Mouse (Mus musculus): ENCODE measurements around the gene Sbf2. TPM values are rescaled to one million over a fixed set of nuclear protein-coding genes. Genes with fewer than 3 reads are reported as not detected.

Gene Sbf2
- polyA plus RNA-seq, 1 experiment from 2014 or later, result 30.8 TPM

DNA sequence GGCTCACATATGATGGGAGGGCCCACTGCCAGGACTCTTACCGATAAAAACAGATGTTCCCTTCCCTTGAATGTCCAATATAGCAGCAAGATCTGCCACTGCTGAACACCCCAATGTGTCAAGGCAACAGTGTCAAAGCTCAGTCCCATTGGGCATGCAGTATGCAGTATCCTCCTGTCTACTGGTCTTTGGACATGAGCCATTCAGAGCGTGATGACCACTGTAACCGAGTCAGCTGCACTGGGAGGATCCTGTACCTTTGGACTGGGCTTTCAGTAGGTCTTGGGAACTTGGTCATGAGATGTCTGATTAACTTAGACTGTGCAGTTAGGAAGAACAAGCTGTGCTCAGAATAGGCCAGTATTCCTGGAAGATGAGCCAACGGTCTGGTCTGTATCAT, 309.2 kb downstream of the Sbf2 start:
- no peak overlapping the region for H3K4me2 ChIP-seq
- no peaks in the 10 kb centered on the region for H3K4me1 ChIP-seq (replicated peaks)
- H3K9me3 ChIP-seq (replicated peaks), result no peaks in the 10 kb centered on the region
- 89% methylated on average over 4 of the region's 4 CpGs for WGBS
- ATAC-seq (replicated peaks; ENCODE audit: insufficient number of reproducible peaks, insufficient read depth, low FRiP score, low read depth), result no peak
- H3K36me3 ChIP-seq, result peaks cover 19% of the 10 kb centered on the region
- H3K4me3 ChIP-seq, result no peak overlapping the region
- no peak overlapping the region for H3K9ac ChIP-seq
- no peaks in the 10 kb centered on the region for H3K27me3 ChIP-seq
- H3K27ac ChIP-seq, result no peak overlapping the region

- Histone ChIP-seq H3K36me3 (no peaks in the 10 kb centered on the region), H3K9me3 (replicated peaks) (no peaks in the 10 kb centered on the region), H3K4me1 (replicated peaks) (peaks cover 9% of the 10 kb centered on the region; the same call in 1 of the 2 replicates), H3K27ac (no peak overlapping the region), H3K9ac (no peak overlapping the region), H3K27me3 (no peaks in the 10 kb centered on the region), H3K4me3 (no peak overlapping the region), H3K4me2 (no peak overlapping the region)
- 68% methylated on average over 6 of the region's 6 CpGs for WGBS
- no peak for ATAC-seq (replicated peaks; ENCODE audit: insufficient number of reproducible peaks, insufficient read depth, low FRiP score, low read depth)
Measured at GRCm38 (mm10) chr7:110302886-110303285, 311.8 kb downstream of the Sbf2 start.

- Histone ChIP-seq H3K9ac (no peak overlapping the region), H3K36me3 (no peaks in the 10 kb centered on the region), H3K4me1 (replicated peaks) (peaks cover 23% of the 10 kb centered on the region), H3K4me2 (no peak overlapping the region), H3K4me3 (no peak overlapping the region), H3K27ac (no peak overlapping the region), H3K9me3 (replicated peaks) (no peaks in the 10 kb centered on the region), H3K27me3 (no peaks in the 10 kb centered on the region)
- 79% methylated on average over 17 of the region's 17 CpGs for WGBS
- ATAC-seq (replicated peaks; ENCODE audit: insufficient number of reproducible peaks, insufficient read depth, low FRiP score, low read depth), result no peak
Measured at GRCm38 (mm10) chr7:110298739-110299410, 315.8 kb downstream of the Sbf2 start.

GRCm38 (mm10) chr7:110298090-110298489, 316.6 kb downstream of the Sbf2 start:
- no peak overlapping the region for H3K4me2 ChIP-seq
- H3K4me1 ChIP-seq (replicated peaks), result peaks cover 23% of the 10 kb centered on the region
- no peaks in the 10 kb centered on the region for H3K36me3 ChIP-seq
- no peaks in the 10 kb centered on the region for H3K9me3 ChIP-seq (replicated peaks)
- no peak overlapping the region for H3K4me3 ChIP-seq
- H3K27me3 ChIP-seq, result no peaks in the 10 kb centered on the region
- H3K9ac ChIP-seq, result no peak overlapping the region
- ATAC-seq (replicated peaks; ENCODE audit: insufficient number of reproducible peaks, insufficient read depth, low FRiP score, low read depth), result no peak
- H3K27ac ChIP-seq, result peak overlapping the region; percentile 83
- WGBS, result 84% methylated on average over 7 of the region's 7 CpGs

- WGBS, result 35% methylated on average over 4 of the region's 4 CpGs
- peak overlapping the region; percentile 83 for H3K27ac ChIP-seq
- H3K4me2 ChIP-seq, result no peak overlapping the region
- H3K9me3 ChIP-seq (replicated peaks), result no peaks in the 10 kb centered on the region
- peaks cover 23% of the 10 kb centered on the region for H3K4me1 ChIP-seq (replicated peaks)
- ATAC-seq (replicated peaks; ENCODE audit: insufficient number of reproducible peaks, insufficient read depth, low FRiP score, low read depth), result peak; percentile 44; the same call in 1 of the 2 replicates
- no peak overlapping the region for H3K4me3 ChIP-seq
- H3K27me3 ChIP-seq, result no peaks in the 10 kb centered on the region
- H3K9ac ChIP-seq, result no peak overlapping the region
- H3K36me3 ChIP-seq, result no peaks in the 10 kb centered on the region
Measured at GRCm38 (mm10) chr7:110297611-110298010, 317.1 kb downstream of the Sbf2 start.

DNA sequence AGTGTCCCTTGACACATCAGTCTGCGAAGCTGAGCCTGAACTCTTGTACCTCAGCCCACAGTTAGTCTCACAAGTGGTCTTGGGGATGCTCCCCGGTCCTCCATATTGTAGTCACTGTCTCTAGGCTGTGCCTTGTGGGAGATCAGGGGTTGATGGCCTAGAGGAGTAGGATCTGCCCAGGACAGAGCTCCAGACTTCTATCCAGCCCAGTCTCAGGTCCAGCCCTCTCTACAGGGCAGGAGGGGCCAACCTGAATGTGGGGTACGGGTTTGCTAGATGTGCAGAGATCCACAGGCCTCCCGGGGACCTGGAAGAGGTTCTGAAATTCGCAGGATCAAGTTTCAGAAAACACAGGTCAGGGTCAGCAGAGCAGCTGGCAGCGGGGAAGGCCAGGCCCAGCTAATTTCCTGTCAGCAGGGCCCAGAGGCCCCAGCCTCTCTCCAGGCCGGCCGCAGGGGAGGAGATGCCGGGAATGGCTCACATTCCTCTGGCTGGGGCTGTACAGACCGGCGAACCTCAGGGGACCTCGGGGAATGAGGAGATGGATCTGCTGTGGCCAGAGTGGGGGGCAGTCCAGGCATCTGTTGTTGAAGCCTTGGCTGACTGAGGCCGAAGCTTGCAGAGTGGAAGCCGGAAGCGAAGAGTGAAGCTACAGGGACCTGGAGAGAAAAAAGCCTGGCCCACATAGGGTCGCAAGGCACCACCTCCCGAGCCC, 317.7 kb downstream of the Sbf2 start:
- Histone ChIP-seq H3K4me2 (no peak overlapping the region), H3K36me3 (no peaks in the 10 kb centered on the region), H3K4me1 (replicated peaks) (peaks cover 23% of the 10 kb centered on the region), H3K4me3 (no peak overlapping the region), H3K9ac (no peak overlapping the region), H3K27me3 (no peaks in the 10 kb centered on the region), H3K27ac (peak overlapping the region; percentile 83), H3K9me3 (replicated peaks) (no peaks in the 10 kb centered on the region)
- ATAC-seq (replicated peaks; ENCODE audit: insufficient number of reproducible peaks, insufficient read depth, low FRiP score, low read depth), result peak; percentile 89
- WGBS, result 23% methylated on average over 17 of the region's 17 CpGs

DNA sequence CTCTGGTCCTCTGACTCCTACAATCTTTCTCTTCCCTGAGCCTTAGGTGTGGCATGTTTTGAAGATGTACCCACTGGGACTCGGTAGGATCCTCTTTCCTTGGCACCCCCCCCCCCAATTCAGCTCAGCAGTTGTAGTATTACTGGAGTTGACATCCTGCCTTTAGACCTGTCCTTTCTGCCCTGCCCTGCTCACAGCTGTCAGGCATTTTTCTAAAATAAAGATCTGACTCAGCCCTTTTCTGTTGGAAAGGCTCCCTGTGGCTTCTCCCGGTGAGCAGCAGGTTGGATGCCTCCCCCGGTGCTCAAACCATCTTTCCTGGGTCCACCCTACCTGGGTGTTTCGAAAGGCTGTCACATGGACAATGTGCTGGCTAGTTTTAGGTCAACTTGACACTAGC, 325.1 kb downstream of the Sbf2 start:
- no peaks in the 10 kb centered on the region for H3K36me3 ChIP-seq
- peaks cover 27% of the 10 kb centered on the region for H3K4me1 ChIP-seq (replicated peaks)
- 0 out of 2 replicates have a peak overlapping the region, but pooled peaks have one; percentile 81 for H3K27ac ChIP-seq
- H3K27me3 ChIP-seq, result no peaks in the 10 kb centered on the region
- WGBS, result 68% methylated on average over 4 of the region's 4 CpGs
- no peak overlapping the region for H3K4me3 ChIP-seq
- ATAC-seq (replicated peaks; ENCODE audit: insufficient number of reproducible peaks, insufficient read depth, low FRiP score, low read depth), result no peak
- H3K9ac ChIP-seq, result no peak overlapping the region
- no peaks in the 10 kb centered on the region for H3K9me3 ChIP-seq (replicated peaks)
- H3K4me2 ChIP-seq, result no peak overlapping the region

DNA sequence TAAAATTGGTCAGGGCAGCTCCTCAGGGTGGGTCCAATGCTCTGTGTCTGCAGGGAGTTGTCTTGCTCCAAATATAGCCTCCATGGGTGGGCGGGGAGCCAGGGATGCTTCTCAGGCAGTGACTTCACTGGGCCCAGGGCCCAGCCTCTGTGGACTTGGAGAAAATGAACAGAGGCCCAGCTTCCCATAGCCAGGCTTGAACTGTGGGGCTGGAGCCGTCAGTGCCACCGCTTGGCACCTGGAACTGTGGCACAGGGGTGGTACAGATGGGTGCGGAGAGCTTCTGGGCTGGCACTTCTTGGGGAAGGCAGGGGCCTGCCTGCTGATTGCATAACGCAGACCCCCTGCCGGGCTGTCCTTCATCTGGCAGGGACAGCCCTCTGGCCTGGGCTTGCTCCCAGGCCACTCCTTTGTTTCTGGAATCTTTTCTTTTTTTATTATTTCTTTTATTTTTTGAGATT, 326.0 kb downstream of the Sbf2 start:
- Histone ChIP-seq H3K4me2 (no peak overlapping the region), H3K4me3 (no peak overlapping the region), H3K27ac (peak overlapping the region; percentile 81), H3K27me3 (no peaks in the 10 kb centered on the region), H3K4me1 (replicated peaks) (peaks cover 27% of the 10 kb centered on the region), H3K9me3 (replicated peaks) (no peaks in the 10 kb centered on the region), H3K9ac (no peak overlapping the region), H3K36me3 (no peaks in the 10 kb centered on the region)
- peak; percentile 75 for ATAC-seq (replicated peaks; ENCODE audit: insufficient number of reproducible peaks, insufficient read depth, low FRiP score, low read depth)
- 37% methylated on average over 6 of the region's 6 CpGs for WGBS

GRCm38 (mm10) chr7:110288191-110288604, 326.5 kb downstream of the Sbf2 start:
- ATAC-seq (replicated peaks; ENCODE audit: insufficient number of reproducible peaks, insufficient read depth, low FRiP score, low read depth), result 0 out of 2 replicates have a peak, but pooled peaks have one; percentile 20
- Histone ChIP-seq H3K9ac (no peak overlapping the region), H3K36me3 (no peaks in the 10 kb centered on the region), H3K4me3 (no peak overlapping the region), H3K27ac (peak overlapping the region; percentile 81), H3K4me2 (no peak overlapping the region), H3K4me1 (replicated peaks) (peaks cover 27% of the 10 kb centered on the region), H3K9me3 (replicated peaks) (no peaks in the 10 kb centered on the region), H3K27me3 (no peaks in the 10 kb centered on the region)
- 65% methylated on average over 4 of the region's 4 CpGs for WGBS

GRCm38 (mm10) chr7:110287476-110288071, 327.1 kb downstream of the Sbf2 start:
- Histone ChIP-seq H3K27ac (peak overlapping the region; percentile 81), H3K4me3 (no peak overlapping the region), H3K4me1 (replicated peaks) (peaks cover 27% of the 10 kb centered on the region), H3K9ac (0 out of 2 replicates have a peak overlapping the region, but pooled peaks have one; percentile 12), H3K36me3 (peaks cover 4% of the 10 kb centered on the region; the same call in 1 of the 2 replicates), H3K4me2 (peak overlapping the region; percentile 38; the same call in 1 of the 2 replicates), H3K9me3 (replicated peaks) (no peaks in the 10 kb centered on the region), H3K27me3 (no peaks in the 10 kb centered on the region)
- peak; percentile 34 for ATAC-seq (replicated peaks; ENCODE audit: insufficient number of reproducible peaks, insufficient read depth, low FRiP score, low read depth)
- 33% methylated on average over 8 of the region's 8 CpGs for WGBS

- Histone ChIP-seq H3K27ac (peak overlapping the region; percentile 81), H3K27me3 (no peaks in the 10 kb centered on the region), H3K9ac (peak overlapping the region; percentile 12; the same call in 1 of the 2 replicates), H3K4me2 (peak overlapping the region; percentile 38), H3K9me3 (replicated peaks) (no peaks in the 10 kb centered on the region), H3K4me3 (no peak overlapping the region), H3K36me3 (peaks cover 8% of the 10 kb centered on the region; the same call in 1 of the 2 replicates), H3K4me1 (replicated peaks) (peaks cover 27% of the 10 kb centered on the region)
- ATAC-seq (replicated peaks; ENCODE audit: insufficient number of reproducible peaks, insufficient read depth, low FRiP score, low read depth), result peak; percentile 36
- whole genome bisulfite sequencing, result 9% methylated on average over 12 of the region's 12 CpGs
Measured at GRCm38 (mm10) chr7:110286838-110287475, 327.8 kb downstream of the Sbf2 start.

Measured in heart, embryonic 15.5 days (tissue).